8 mouse cellular contexts compared by ENCODE assay signal in the genomic region with DNA sequence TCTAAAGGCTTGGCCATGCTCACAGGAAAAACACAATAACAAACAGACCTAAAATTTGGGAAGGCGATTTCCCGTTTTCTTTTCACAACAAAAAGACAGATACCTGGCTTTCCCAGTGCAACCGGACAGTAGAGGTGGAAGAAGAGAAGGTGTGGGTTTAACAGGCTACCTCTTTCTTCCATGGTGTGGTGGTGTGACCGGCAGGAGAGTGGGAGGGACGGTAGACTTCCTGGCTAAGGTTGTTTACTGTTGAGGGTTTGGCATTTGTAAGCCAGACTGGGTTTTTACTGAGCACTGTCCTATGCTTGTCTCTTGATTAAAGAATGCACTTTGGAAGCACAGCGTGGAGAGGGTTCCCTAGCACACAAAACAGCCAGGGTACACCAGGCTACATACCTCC. TPM values are rescaled to one million over a fixed set of nuclear protein-coding genes. Genes with fewer than 3 reads are reported as not detected.
DNase-seq lines count a peak whose midpoint lies in the region; ATAC-seq and TF ChIP-seq lines count a peak whose summit lies in the region.

No protein-coding gene starts in this region.

- peaks cover 17% of the 10 kb centered on the region for H3K4me1 ChIP-seq in heart, embryonic 13.5 days
- peaks cover 17 to 31% of the 10 kb centered on the region in 2 experiments for H3K4me1 ChIP-seq in ES-E14 (ENCODE audit: control insufficient read depth in 2 of 2, insufficient read depth in 2 of 2, low read length in 2 of 2, poor library complexity in 1 of 2)
- H3K4me1 ChIP-seq in forebrain, embryonic 16.5 days (replicated peaks; ENCODE audit: control insufficient read depth, insufficient read depth, low read length): peaks cover 17% of the 10 kb centered on the region
- H3K4me1 ChIP-seq in midbrain, embryonic 11.5 days (ENCODE audit: control insufficient read depth, insufficient read depth, low read length): peaks cover 9% of the 10 kb centered on the region

- H3K27ac ChIP-seq in heart, embryonic 13.5 days (replicated peaks): no peak overlapping the region
- H3K27ac ChIP-seq in ES-E14 (ENCODE audit: insufficient read depth, low read depth, low read length, poor library complexity, severe bottlenecking): peak overlapping the region; percentile 98
- peak overlapping the region; percentile 72 for H3K27ac ChIP-seq in forebrain, embryonic 16.5 days (ENCODE audit: low read length)
- peak overlapping the region; percentile 52; the same call in 1 of the 2 replicates for H3K27ac ChIP-seq in midbrain, embryonic 11.5 days (ENCODE audit: low read depth, low read length)

- no peak for DNase-seq in heart, adult 8-10 months (ENCODE audit: low spot score)
- no peak for DNase-seq in ES-E14 (ENCODE audit: low read depth, low spot score)
- DNase-seq in midbrain, embryonic 11.5 days (ENCODE audit: low spot score, missing footprints): peak; percentile 90
- no peak for DNase-seq in cerebellum, postnatal 10 days
- no peak for DNase-seq in thymus, postnatal 0 days (ENCODE audit: low spot score)
- DNase-seq in cerebellum, adult 18-20 months: no peak

- no peak for ATAC-seq in heart, embryonic 13.5 days (ENCODE audit: extremely low read depth, insufficient number of reproducible peaks, low FRiP score, low TSS enrichment)
- peak; percentile 47; the same call in 1 of the 2 replicates for ATAC-seq in forebrain, embryonic 16.5 days
- peak; percentile 43; the same call in 1 of the 2 replicates for ATAC-seq in midbrain, embryonic 11.5 days (ENCODE audit: low FRiP score)

- no peak overlapping the region for H3K9ac ChIP-seq in heart, embryonic 13.5 days
- peak overlapping the region; percentile 53; the same call in 1 of the 2 replicates for H3K9ac ChIP-seq in ES-E14 (ENCODE audit: insufficient read depth, low read depth, low read length, poor library complexity, severe bottlenecking)
- H3K9ac ChIP-seq in forebrain, embryonic 16.5 days (replicated peaks; ENCODE audit: low read depth, low read length): peak overlapping the region; percentile 53
- H3K9ac ChIP-seq in midbrain, embryonic 11.5 days (ENCODE audit: low read length): no peak overlapping the region

- H3K9me3 ChIP-seq in heart, embryonic 13.5 days: no peaks in the 10 kb centered on the region
- H3K9me3 ChIP-seq in ES-E14 (ENCODE audit: control insufficient read depth, insufficient read depth, low read depth, low read length): no peaks in the 10 kb centered on the region
- H3K9me3 ChIP-seq in forebrain, embryonic 16.5 days (ENCODE audit: control insufficient read depth, low read length): no peaks in the 10 kb centered on the region
- no peaks in the 10 kb centered on the region; the same call in 1 of the 2 replicates for H3K9me3 ChIP-seq in midbrain, embryonic 11.5 days (ENCODE audit: control insufficient read depth, low read length)

- WGBS in heart, embryonic 13.5 days: 46% methylated on average over 6 of the region's 6 CpGs
- WGBS in forebrain, embryonic 16.5 days: 8% methylated on average over 6 of the region's 6 CpGs
- 20% methylated on average over 6 of the region's 6 CpGs for WGBS in midbrain, embryonic 11.5 days

- H3K4me2 ChIP-seq in heart, embryonic 13.5 days: peak overlapping the region; percentile 56
- H3K4me2 ChIP-seq in forebrain, embryonic 16.5 days (ENCODE audit: low read length): peak overlapping the region; percentile 58
- H3K4me2 ChIP-seq in midbrain, embryonic 11.5 days: peak overlapping the region; percentile 53

- in situ Hi-C loops in ES-E14 (cut with MboI; ENCODE audit: low sequenced_read_pairs in 2 of 2, unreplicated experiment in 2 of 2): no loop called here

- no peaks in the 10 kb centered on the region for H3K36me3 ChIP-seq in heart, embryonic 13.5 days
- no peaks in the 10 kb centered on the region for H3K36me3 ChIP-seq in ES-E14 (ENCODE audit: control insufficient read depth, insufficient read depth, low read length, poor library complexity, severe bottlenecking)
- no peaks in the 10 kb centered on the region for H3K36me3 ChIP-seq in forebrain, embryonic 16.5 days (ENCODE audit: control insufficient read depth, insufficient read depth)
- H3K36me3 ChIP-seq in midbrain, embryonic 11.5 days (ENCODE audit: control insufficient read depth, insufficient read depth, low read length): no peaks in the 10 kb centered on the region

- H3K4me3 ChIP-seq in heart, embryonic 13.5 days: peak overlapping the region; percentile 20; the same call in 1 of the 2 replicates
- peak overlapping the region; percentile 21 to 43 for H3K4me3 ChIP-seq in ES-E14 (ENCODE audit: insufficient read depth in 1 of 2, low read depth in 1 of 2, low read length in 2 of 2, poor library complexity in 1 of 2, severe bottlenecking in 1 of 2)
- peak overlapping the region; percentile 38 for H3K4me3 ChIP-seq in forebrain, embryonic 16.5 days (replicated peaks; ENCODE audit: low read length)
- no peak overlapping the region for H3K4me3 ChIP-seq in midbrain, embryonic 11.5 days (ENCODE audit: low read depth, low read length)

- no peaks in the 10 kb centered on the region for H3K27me3 ChIP-seq in heart, embryonic 13.5 days (replicated peaks)
- H3K27me3 ChIP-seq in forebrain, embryonic 16.5 days (replicated peaks; ENCODE audit: control insufficient read depth, insufficient read depth, low read length): no peaks in the 10 kb centered on the region
- H3K27me3 ChIP-seq in midbrain, embryonic 11.5 days (ENCODE audit: control insufficient read depth, insufficient read depth, low read length): no peaks in the 10 kb centered on the region

TF ChIP-seq in ES-E14, 5 proteins besides CTCF, POLR2A, EP300 and RAD21:
- TF ChIP-seq HCFC1 (IDR thresholded peaks at IDR 0.05; ENCODE audit: borderline replicate concordance, insufficient read depth, low read length) (no peak), MAFK (IDR thresholded peaks at IDR 0.05; ENCODE audit: insufficient read depth, low read depth, low read length) (no peak), CHD2 (IDR thresholded peaks at IDR 0.05; ENCODE audit: low read depth, low read length) (no peak), ZC3H11A (IDR thresholded peaks at IDR 0.05; ENCODE audit: borderline replicate concordance, low read depth, low read length) (no peak), ZNF384 (IDR thresholded peaks at IDR 0.05; ENCODE audit: low read depth, low read length) (no peak)

RNA-seq across cellular contexts. Expression of gene Zfp217, which starts 45.9 kb away (rescaled TPM):
- 2.4 and 3.0 TPM in 2 replicates for polyA plus RNA-seq in heart, embryonic 13.5 days (2015; fragmentation: Nextera tagmentation; extraction: Ambion mirVana)
- total RNA-seq in heart, adult 8-10 months (2022): 10 to 100 TPM in 1 of 4 experiments, 1 to 10 TPM in 3; 7.4 to 12.0 (median 8.9) TPM
- 23.2 and 28.4 TPM in 2 replicates for total RNA-seq in ES-E14 (2012; rRNA removed)
- 1.4 and 1.5 TPM in 2 replicates for polyA plus RNA-seq in forebrain, embryonic 16.5 days (2015; fragmentation: Nextera tagmentation; extraction: Ambion mirVana)
- polyA plus RNA-seq in midbrain, embryonic 11.5 days (2014; fragmentation: Nextera tagmentation; extraction: Ambion mirVana): 3.0 and 3.2 TPM in 2 replicates
- 5.8 and 6.9 TPM in 2 replicates for polyA plus RNA-seq in thymus, postnatal 0 days (2015; fragmentation: Nextera tagmentation; extraction: Ambion mirVana)

Comparison
In these comparisons a context has a peak if more than half of its experiments do, and no peak if none do; other contexts are left out.
1. H3K9ac ChIP-seq: peak in ES-E14 (single experiment) and forebrain, embryonic 16.5 days (single experiment); none in heart, embryonic 13.5 days (single experiment) and midbrain, embryonic 11.5 days (single experiment).
2. Peak in every context shown above with its lines, with median percentiles within 50 percentile points of each other: H3K4me2 ChIP-seq.